Mouse (Mus musculus): ENCODE data around the gene Ifitm3. TPM values are rescaled to one million over a fixed set of nuclear protein-coding genes. Genes with fewer than 3 reads are reported as not detected.

The Ifitm3 gene
- polyA plus RNA-seq, 2 experiments = 30.8 to 73.5 TPM

DNA sequence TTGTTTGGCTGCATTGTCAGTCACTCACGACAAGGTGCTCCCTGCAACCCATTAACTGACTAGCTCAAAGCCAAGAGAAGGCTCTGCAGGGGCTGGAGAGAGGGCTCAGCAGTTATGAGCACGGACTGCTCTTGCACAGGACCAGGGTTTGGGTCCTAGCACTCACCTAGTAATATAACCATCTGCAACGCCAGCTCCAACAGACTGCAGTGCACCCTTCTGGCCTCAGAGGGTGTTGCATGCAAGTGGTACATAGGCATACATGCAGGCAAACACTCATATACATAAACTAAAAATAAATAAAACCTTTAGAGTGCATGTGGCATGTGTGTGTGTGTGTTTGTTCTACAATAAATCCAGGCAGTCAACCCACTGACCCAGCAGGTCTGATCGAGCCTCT is 45.2 kb upstream of the Ifitm3 start:
- 50% methylated on average over 4 of the region's 4 CpGs for WGBS (ENCODE audit: insufficient replicate concordance)
- Histone ChIP-seq H3K4me2 (ENCODE audit: low read depth) (no peak overlapping the region), H3K9me3 (ENCODE audit: control insufficient read depth, low read length) (no peaks in the 10 kb centered on the region), H3K9ac (replicated peaks) (no peak overlapping the region), H3K27me3 (ENCODE audit: control insufficient read depth, insufficient read depth, low read length) (peaks cover 16% of the 10 kb centered on the region), H3K27ac (no peak overlapping the region), H3K4me3 (ENCODE audit: insufficient read depth in 1 of 2, low read depth in 2 of 2, low read length in 2 of 2) (no peak overlapping the region), H3K4me1 (replicated peaks; ENCODE audit: control insufficient read depth in 2 of 2, insufficient read depth in 2 of 2, low read length in 1 of 2) (peaks cover 0 to 6% of the 10 kb centered on the region in 2 experiments; a peak in 2 of 4 replicates), H3K36me3 (replicated peaks; ENCODE audit: control insufficient read depth, insufficient read depth, low read depth) (no peaks in the 10 kb centered on the region)
- TF ChIP-seq CTCF (IDR thresholded peaks at IDR 0.05; ENCODE audit: low read depth) (peak; percentile 37), EP300 (IDR thresholded peaks at IDR 0.05; ENCODE audit: low read depth) (no peak)
- ATAC-seq (ENCODE audit: insufficient read depth) = no peak
- no peak for DNase-seq (ENCODE audit: low read depth in 3 of 3, low spot score in 3 of 3)

GRCm38 (mm10) chr7:141052421-141052820 is 41.9 kb upstream of the Ifitm3 start:
- ATAC-seq (ENCODE audit: insufficient read depth) (no peak), DNase-seq (ENCODE audit: low read depth in 3 of 3, low spot score in 3 of 3) (no peak)
- Histone ChIP-seq H3K4me2 (ENCODE audit: low read depth) (no peak overlapping the region), H3K9me3 (ENCODE audit: control insufficient read depth, low read length) (no peaks in the 10 kb centered on the region), H3K27me3 (ENCODE audit: control insufficient read depth, insufficient read depth, low read length) (no peaks in the 10 kb centered on the region), H3K27ac (no peak overlapping the region), H3K4me3 (ENCODE audit: insufficient read depth in 1 of 2, low read depth in 2 of 2, low read length in 2 of 2) (no peak overlapping the region), H3K4me1 (replicated peaks; ENCODE audit: control insufficient read depth in 2 of 2, insufficient read depth in 2 of 2, low read length in 1 of 2) (peaks cover 4 to 11% of the 10 kb centered on the region in 2 experiments; a peak in 3 of 4 replicates), H3K36me3 (replicated peaks; ENCODE audit: control insufficient read depth, insufficient read depth, low read depth) (no peaks in the 10 kb centered on the region), H3K9ac (replicated peaks) (no peak overlapping the region)
- TF ChIP-seq EP300 (IDR thresholded peaks at IDR 0.05; ENCODE audit: low read depth) (no peak), CTCF (IDR thresholded peaks at IDR 0.05; ENCODE audit: low read depth) (no peak)
- 60% methylated on average over 2 of the region's 2 CpGs for WGBS (ENCODE audit: insufficient replicate concordance)

DNA sequence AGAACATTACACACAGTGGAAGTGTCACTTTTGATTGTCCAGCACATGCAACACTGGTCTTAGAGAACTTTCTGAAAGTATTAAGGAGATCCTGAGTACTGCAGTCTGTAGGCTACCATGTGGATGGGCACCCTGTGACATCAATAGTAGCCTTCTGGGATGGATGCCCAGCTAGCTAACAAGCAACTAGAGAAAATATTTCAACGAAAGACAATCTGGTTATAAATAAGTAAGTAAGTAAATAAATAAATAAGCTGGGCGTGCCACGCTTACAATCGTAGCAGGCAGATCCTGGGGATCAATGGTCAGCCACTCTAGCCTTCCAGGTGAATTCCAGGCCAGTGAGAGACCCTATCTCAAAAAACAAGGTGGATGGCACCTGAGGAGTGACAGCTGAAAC is 41.4 kb upstream of the Ifitm3 start:
- WGBS (ENCODE audit: insufficient replicate concordance) = 78% methylated on average over 4 of the region's 4 CpGs
- no peak for ATAC-seq (ENCODE audit: insufficient read depth)
- Histone ChIP-seq H3K4me3 (ENCODE audit: insufficient read depth in 1 of 2, low read depth in 2 of 2, low read length in 2 of 2) (no peak overlapping the region), H3K27me3 (ENCODE audit: control insufficient read depth, insufficient read depth, low read length) (no peaks in the 10 kb centered on the region), H3K9ac (replicated peaks) (no peak overlapping the region), H3K36me3 (replicated peaks; ENCODE audit: control insufficient read depth, insufficient read depth, low read depth) (no peaks in the 10 kb centered on the region), H3K4me1 (replicated peaks; ENCODE audit: control insufficient read depth in 2 of 2, insufficient read depth in 2 of 2, low read length in 1 of 2) (peaks cover 8 to 15% of the 10 kb centered on the region in 2 experiments; a peak in 3 of 4 replicates), H3K27ac (no peak overlapping the region), H3K9me3 (ENCODE audit: control insufficient read depth, low read length) (no peaks in the 10 kb centered on the region), H3K4me2 (ENCODE audit: low read depth) (no peak overlapping the region)
- no peak for TF ChIP-seq CTCF (IDR thresholded peaks at IDR 0.05; ENCODE audit: low read depth)
- no peak for TF ChIP-seq EP300 (IDR thresholded peaks at IDR 0.05; ENCODE audit: low read depth)
- no peak for DNase-seq (ENCODE audit: low read depth in 3 of 3, low spot score in 3 of 3)

DNA sequence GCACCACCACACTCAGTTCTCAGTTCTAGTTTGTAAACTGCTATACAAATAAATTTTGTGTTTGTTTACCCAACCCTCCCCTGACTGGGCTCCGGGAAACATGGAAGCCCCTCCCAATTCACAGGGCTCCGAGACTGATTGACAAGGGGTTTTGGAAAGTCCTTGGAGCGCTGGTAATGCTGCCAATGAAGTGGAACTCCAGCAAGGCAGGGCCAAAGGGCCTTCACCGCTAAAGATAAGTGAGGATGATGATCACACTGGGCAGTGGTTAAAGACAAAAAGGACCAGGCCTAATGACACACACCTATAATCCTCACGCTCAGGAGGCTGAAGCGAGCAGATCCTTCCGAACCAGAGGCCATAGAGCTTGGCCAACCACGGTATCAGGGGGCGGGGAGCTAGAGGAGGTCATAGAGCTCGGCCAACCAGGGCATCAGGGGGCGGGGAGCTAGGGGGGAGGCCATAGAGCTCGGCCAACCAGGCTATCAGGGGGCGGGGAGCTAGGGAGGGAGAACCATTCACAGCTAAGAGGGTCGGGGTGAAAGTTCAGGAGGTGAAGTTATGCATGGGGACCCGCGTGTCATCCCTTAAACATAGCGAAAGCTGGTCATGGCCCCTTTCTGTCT is 40.6 kb upstream of the Ifitm3 start:
- H3K27me3 ChIP-seq (ENCODE audit: control insufficient read depth, insufficient read depth, low read length) = no peaks in the 10 kb centered on the region
- ATAC-seq (ENCODE audit: insufficient read depth) (no peak), DNase-seq (ENCODE audit: low read depth in 3 of 3, low spot score in 3 of 3) (no peak)
- H3K9me3 ChIP-seq (ENCODE audit: control insufficient read depth, low read length) = no peaks in the 10 kb centered on the region
- H3K36me3 ChIP-seq (replicated peaks; ENCODE audit: control insufficient read depth, insufficient read depth, low read depth) = no peaks in the 10 kb centered on the region
- peaks cover 16 to 23% of the 10 kb centered on the region in 2 experiments for H3K4me1 ChIP-seq (replicated peaks; ENCODE audit: control insufficient read depth in 2 of 2, insufficient read depth in 2 of 2, low read length in 1 of 2)
- no peak overlapping the region for H3K9ac ChIP-seq (replicated peaks)
- no peak for TF ChIP-seq EP300 (IDR thresholded peaks at IDR 0.05; ENCODE audit: low read depth)
- no peak for TF ChIP-seq CTCF (IDR thresholded peaks at IDR 0.05; ENCODE audit: low read depth)
- H3K4me3 ChIP-seq (ENCODE audit: insufficient read depth in 1 of 2, low read depth in 2 of 2, low read length in 2 of 2) = no peak overlapping the region
- WGBS (ENCODE audit: insufficient replicate concordance) = 56% methylated on average over 17 of the region's 17 CpGs
- no peak overlapping the region for H3K4me2 ChIP-seq (ENCODE audit: low read depth)
- no peak overlapping the region for H3K27ac ChIP-seq

GRCm38 (mm10) chr7:141049326-141049725 is 38.8 kb upstream of the Ifitm3 start:
- DNase-seq (ENCODE audit: low read depth in 3 of 3, low spot score in 3 of 3) = no peak
- H3K4me1 ChIP-seq (replicated peaks; ENCODE audit: control insufficient read depth in 2 of 2, insufficient read depth in 2 of 2, low read length in 1 of 2) = peaks cover 18 to 26% of the 10 kb centered on the region in 2 experiments
- WGBS (ENCODE audit: insufficient replicate concordance) = 55% methylated on average over 2 of the region's 2 CpGs
- no peaks in the 10 kb centered on the region for H3K27me3 ChIP-seq (ENCODE audit: control insufficient read depth, insufficient read depth, low read length)
- H3K9me3 ChIP-seq (ENCODE audit: control insufficient read depth, low read length) = no peaks in the 10 kb centered on the region
- H3K9ac ChIP-seq (replicated peaks) = no peak overlapping the region
- H3K4me2 ChIP-seq (ENCODE audit: low read depth) = no peak overlapping the region
- no peaks in the 10 kb centered on the region for H3K36me3 ChIP-seq (replicated peaks; ENCODE audit: control insufficient read depth, insufficient read depth, low read depth)
- TF ChIP-seq EP300 (IDR thresholded peaks at IDR 0.05; ENCODE audit: low read depth) = no peak
- no peak for TF ChIP-seq CTCF (IDR thresholded peaks at IDR 0.05; ENCODE audit: low read depth)
- H3K4me3 ChIP-seq (ENCODE audit: insufficient read depth in 1 of 2, low read depth in 2 of 2, low read length in 2 of 2) = no peak overlapping the region
- no peak overlapping the region for H3K27ac ChIP-seq
- no peak for ATAC-seq (ENCODE audit: insufficient read depth)

All from liver, embryonic 14.5 days (tissue).